Mouse (Mus musculus): Measurements from ENCODE around the gene Hpd.

The Hpd gene

GRCm38 (mm10) chr5:123181536-123181935, 991 bp downstream of the Hpd start:
- no peak for DNase-seq

- DNase-seq: no peak
Observed at GRCm38 (mm10) chr5:123180390-123180789, 2.1 kb downstream of the Hpd start.

GRCm38 (mm10) chr5:123178792-123179191, 3.7 kb downstream of the Hpd start:
- no peak for DNase-seq

DNA sequence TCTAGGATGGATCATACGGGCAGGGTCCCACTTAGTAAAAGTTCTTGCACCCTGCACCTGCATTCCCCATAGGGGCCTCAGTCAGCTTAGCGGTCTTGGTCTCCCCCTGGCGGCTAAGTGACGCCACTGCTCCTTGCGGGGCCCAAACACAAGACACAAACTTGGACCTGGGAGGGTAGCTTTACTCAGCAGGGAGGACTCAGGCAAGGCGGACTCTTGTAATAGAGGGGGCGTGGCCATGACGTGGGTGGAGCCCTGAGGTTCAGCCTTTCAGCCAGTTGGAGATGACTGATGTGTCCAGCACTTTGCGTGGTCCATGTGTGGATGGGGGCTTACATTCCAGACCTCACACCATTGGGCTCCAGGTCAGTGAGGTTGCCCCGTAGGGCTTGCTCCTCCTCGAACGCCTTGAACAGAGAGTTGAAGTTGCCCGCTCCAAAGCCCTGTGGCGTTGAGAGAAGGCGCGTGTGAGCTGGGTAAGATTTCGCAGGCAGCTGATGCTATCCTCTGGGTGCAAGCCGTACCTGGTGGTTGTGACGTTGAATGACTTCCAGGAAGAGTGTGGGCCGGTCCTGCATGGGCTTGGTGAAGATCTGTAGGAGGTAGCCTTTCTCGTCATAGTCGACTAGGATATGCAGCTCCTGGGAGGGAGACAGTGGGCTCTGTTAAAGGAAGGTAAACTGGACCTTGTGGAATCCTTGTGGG, 10.7 kb downstream of the Hpd start:
- peak; percentile 91 for DNase-seq

DNA sequence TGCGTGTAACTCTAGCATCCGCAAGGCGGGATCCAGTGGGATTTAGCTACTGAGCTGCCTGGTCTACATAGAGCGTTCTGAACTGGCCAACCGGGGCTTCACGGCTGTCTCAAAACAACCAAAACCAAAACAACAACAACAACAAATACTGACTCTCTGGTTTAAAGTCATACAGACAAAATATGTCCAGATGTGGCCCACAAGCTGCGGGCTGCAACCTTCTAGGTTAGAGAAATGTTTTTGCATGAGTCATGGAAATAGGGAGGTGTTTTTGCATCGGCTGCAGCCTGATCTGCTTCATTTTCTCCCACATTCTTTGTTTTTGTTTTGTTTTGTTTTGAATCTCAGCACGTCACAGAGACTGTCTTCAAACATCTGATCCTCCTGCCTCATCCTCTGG, 12.2 kb downstream of the Hpd start:
- no peak for DNase-seq

- no peak for DNase-seq
Observed at GRCm38 (mm10) chr5:123169284-123169683, 13.2 kb downstream of the Hpd start, which contains the start of gene Psmd9. Psmd9 (plus strand) TSS chr5:123169413.

- DNase-seq: no peak
Observed at GRCm38 (mm10) chr5:123167591-123167990, 14.9 kb downstream of the Hpd start.

DNA sequence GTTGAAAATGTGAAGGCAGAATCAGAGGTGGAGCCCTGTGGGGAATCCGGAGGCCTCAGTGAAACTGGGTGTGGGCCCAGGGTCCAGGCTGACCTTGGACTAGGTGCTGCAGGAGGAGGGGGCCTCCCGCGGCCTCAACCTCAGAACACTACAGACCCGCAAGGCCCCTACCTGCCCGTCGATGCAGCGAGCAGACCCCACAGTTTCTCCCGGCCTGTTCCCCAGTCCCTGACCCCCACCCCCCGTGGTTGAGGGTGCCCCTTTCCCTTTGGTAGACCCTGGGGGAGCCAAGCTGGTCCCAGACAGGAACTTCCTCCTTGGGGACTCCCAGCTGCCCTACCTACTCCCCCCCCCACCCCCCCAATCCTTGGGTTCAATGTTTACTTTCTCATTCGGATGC, 16.1 kb downstream of the Hpd start:
- DNase-seq: no peak

DNA sequence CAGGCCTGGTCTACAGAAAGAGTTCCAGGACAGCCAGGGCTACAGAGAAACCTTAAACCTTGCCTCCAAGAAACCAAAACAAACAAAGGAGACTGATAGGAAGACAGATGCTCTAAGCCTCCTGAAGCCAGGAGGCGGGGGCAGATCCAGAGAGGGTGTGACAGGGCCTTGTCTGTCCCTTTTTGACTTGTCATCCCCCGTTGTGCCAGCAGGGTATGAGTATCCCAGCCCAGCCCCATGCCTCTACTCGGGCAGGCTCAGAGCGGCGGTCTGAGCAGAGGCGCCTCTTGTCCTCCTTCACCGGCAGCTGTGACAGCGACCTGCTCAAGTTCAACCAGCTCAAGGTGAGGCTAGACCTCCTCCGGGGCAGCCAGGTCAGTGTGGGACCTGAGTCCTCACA, 19.6 kb downstream of the Hpd start:
- DNase-seq: no peak

DNA sequence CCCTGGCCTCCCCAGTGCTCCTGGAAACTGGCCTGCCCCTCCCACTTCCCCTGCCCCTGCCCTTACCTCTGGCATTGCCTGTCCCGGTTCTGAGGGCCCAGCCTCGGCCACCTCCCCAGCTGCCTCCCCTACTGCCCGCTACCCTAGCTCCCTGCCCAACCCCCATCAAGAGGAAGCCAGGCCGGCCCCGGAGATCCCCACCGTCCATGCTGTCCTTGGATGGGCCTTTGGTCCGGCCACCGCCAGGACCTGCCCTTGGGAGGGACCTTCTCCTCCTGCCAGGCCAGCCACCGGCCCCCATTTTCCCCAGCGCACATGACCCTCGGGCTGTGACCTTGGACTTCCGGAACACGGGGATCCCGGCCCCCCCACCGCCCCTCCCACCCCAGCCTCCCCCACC, 22.2 kb downstream of the Hpd start:
- DNase-seq: no peak

GRCm38 (mm10) chr5:123159866-123160265, 22.7 kb downstream of the Hpd start:
- no peak for DNase-seq

DNA sequence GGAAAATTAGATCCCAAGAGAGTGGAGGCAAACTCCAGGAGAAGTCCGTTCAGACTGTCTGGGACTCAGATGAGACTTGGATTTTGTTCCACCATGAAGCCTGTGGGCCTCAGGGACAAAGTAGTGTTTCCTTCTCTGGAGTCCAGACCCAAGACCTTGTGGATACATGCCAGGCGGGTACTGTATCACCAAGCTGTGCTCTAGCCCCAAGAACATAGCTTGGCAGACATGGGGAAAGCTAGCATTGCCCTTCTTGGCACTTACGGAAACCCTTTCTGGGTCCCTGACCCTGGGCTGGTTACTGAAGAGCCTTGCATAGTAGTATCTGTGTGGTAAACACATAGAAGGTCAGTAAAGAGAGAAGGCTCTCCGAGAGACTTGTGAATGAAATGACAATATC, 23.1 kb downstream of the Hpd start:
- DNase-seq: no peak

DNA sequence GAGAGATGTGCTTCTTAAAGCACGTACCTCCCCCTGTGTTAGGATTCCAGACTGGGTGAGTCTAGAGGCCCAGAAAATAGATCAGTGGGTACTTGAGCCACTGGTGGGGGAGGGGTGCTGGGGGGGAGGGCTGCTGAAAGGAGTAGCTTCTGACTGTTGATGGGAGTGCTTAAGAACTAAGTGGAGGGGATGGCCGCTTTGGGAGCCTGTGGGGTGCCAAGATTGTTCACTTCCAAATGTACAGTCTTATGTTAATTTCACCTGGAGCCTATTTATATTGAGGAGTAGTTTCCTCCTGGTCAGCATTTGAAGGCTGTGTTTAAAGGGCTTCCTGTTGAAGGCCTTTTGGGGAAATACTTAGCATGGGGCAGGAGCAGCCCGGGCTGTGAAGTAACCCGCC, 24.6 kb downstream of the Hpd start:
- no peak for DNase-seq

- DNase-seq: no peak
Observed at GRCm38 (mm10) chr5:123156763-123157162, 25.8 kb downstream of the Hpd start.

- peak; percentile 73 for DNase-seq
Observed at GRCm38 (mm10) chr5:123155425-123155824, 27.1 kb downstream of the Hpd start.

DNA sequence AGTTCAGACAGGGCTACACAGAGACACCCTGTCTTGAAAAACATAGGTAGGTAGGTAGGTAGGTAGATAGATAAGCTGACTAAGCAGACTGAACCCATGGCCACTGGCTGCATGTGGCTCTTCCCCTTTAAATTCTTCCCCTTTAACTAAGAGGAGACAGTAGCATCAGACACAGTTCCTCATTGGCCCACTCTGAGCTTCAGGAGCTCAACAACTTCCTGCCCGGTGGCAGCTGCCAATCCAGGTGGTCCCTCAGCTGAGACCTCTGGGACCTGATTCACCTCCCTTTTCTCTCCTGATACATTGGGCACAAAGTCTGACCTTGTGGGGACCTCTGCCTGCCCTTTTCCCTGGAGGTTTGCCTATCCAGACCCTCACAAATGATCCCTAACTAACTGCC, 29.6 kb downstream of the Hpd start:
- no peak for DNase-seq

- DNase-seq: no peak
Observed at GRCm38 (mm10) chr5:123151707-123152362, 30.7 kb downstream of the Hpd start.

GRCm38 (mm10) chr5:123151077-123151476, 31.4 kb downstream of the Hpd start:
- peak; percentile 34 for DNase-seq

DNA sequence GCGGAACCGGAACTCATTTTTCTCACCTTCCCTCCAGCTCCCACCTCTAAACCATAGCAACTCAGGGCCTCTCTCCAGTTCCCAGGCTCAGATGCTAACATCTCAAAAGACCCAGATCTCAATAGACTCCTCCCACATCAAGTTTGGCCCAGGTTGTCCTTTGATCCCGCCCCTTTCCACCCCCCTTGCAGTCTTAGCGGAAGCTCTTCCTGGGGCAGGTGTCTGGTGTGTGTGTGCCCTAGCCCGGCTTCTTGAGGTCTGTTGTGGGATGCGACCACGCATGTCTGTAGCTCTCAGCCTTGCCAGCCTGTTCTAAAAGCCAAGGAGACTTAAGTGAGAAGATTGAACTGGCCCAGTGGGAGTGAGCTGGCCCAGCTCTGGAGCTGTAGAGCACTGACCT, 31.9 kb downstream of the Hpd start:
- no peak for DNase-seq

GRCm38 (mm10) chr5:123149451-123150400, 32.8 kb downstream of the Hpd start:
- DNase-seq: peak; percentile 86

DNA sequence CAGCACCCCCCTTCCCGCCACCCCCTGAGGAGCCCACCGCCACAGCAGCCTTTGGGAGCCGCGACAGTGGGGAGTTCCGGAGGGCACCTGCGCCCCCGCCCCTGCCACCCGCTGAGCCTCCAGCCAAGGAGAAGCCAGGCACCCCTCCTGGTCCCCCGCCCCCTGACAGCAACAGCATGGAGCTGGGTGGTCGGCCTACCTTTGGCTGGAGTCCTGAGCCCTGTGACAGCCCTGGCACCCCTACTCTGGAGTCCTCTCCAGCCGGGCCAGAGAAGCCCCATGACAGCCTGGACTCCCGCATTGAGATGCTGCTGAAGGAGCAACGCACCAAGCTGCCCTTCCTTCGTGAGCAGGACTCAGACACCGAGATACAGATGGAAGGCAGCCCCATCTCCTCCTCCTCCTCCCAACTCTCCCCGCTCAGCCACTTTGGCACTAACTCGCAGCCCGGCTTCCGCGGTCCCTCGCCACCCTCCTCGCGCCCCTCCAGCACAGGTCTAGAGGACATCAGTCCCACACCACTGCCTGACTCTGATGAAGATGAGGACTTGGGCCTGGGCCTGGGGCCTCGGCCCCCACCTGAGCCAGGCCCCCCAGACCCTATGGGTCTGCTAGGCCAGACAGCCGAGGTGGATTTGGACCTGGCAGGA, 34.3 kb downstream of the Hpd start:
- DNase-seq: no peak

GRCm38 (mm10) chr5:123147569-123147968, 35.0 kb downstream of the Hpd start:
- no peak for DNase-seq

DNA sequence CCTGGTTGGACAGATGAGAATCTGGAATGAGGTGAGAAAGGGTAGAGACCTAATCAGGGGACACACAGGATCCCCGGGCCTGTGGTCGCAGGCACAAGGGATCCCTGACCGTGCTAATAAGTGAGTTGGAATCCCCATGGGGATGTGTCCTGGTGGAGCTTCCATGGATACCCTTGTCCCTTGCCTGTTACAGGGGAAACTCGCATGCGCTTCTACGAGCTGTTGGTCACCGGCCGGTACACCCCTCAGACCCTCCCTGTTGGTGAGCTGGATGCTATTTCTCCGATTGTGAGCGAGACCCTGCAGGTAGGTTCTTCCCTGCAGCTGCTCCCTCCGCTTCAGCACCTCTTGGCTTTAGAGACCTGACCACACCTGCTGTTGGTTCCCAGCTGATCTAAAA, 36.2 kb downstream of the Hpd start:
- no peak for DNase-seq
